Comparison of ENCODE assay signal across 9 mouse cellular contexts in genomic region chr16:38711245-38711644, GRCm38 (mm10). TPM values are rescaled to one million over a fixed set of nuclear protein-coding genes. Genes with fewer than 3 reads are reported as not detected.
DNase-seq lines count a peak whose midpoint lies in the region; ATAC-seq and TF ChIP-seq lines count a peak whose summit lies in the region.
"Had no signal": no experiment of that assay in that cellular context is flagged by ENCODE, and none has a peak within 500 bp of the region (broad histone marks: within the 10 kb centered on the region; RNA-seq: fewer than 3 reads in every experiment).

No protein-coding gene starts in this region.

- peaks cover 19% of the 10 kb centered on the region for H3K27me3 ChIP-seq in liver, postnatal 0 days (ENCODE audit: insufficient read depth, low read length)

- H3K27ac ChIP-seq in gastrocnemius, adult 2 months: peak overlapping the region; percentile 97
- H3K27ac ChIP-seq in liver, postnatal 0 days (ENCODE audit: low read depth): peak overlapping the region; percentile 76; the same call in 1 of the 2 replicates

- TF ChIP-seq EP300 in liver, postnatal 0 days (IDR thresholded peaks at IDR 0.05; ENCODE audit: low read depth): no peak

- H3K4me1 ChIP-seq in liver, postnatal 0 days (ENCODE audit: insufficient read depth): peaks cover 8% of the 10 kb centered on the region; the same call in 1 of the 2 replicates

- ATAC-seq in hematopoietic stem cell, adult 5-6 weeks (replicated peaks in 1 of 2; ENCODE audit: insufficient read depth in 1 of 2, low FRiP score in 2 of 2, low TSS enrichment in 1 of 2, low read depth in 1 of 2, poor library complexity in 2 of 2, severe bottlenecking in 2 of 2): peak; percentile 64 to 65; a peak in 3 of 4 replicates
- ATAC-seq in liver, postnatal 0 days: no peak
- no peak for ATAC-seq in frontal cortex, adult (ENCODE audit: low TSS enrichment)

- peak overlapping the region; percentile 90 for H3K4me3 ChIP-seq in gastrocnemius, adult 2 months
- H3K4me3 ChIP-seq in liver, postnatal 0 days (ENCODE audit: low read depth, low read length): peak overlapping the region; percentile 25

- no peak for TF ChIP-seq CTCF in gastrocnemius, adult 2 months (IDR thresholded peaks at IDR 0.05)
- TF ChIP-seq CTCF in liver, postnatal 0 days (IDR thresholded peaks at IDR 0.05; ENCODE audit: low read depth): no peak

- 23% methylated on average over 4 of the region's 4 CpGs for WGBS in liver, postnatal 0 days (ENCODE audit: insufficient replicate concordance)

- H3K9me3 ChIP-seq in liver, postnatal 0 days (ENCODE audit: low read length): no peaks in the 10 kb centered on the region

- peak; percentile 3 for DNase-seq in gastrocnemius, adult 2 months
- no peak for DNase-seq in gastrocnemius, postnatal 4 days (ENCODE audit: low spot score in 2 of 2)
- peak; percentile 35 for DNase-seq in 416B (ENCODE audit: low read depth)
- DNase-seq in liver, postnatal 0 days: no peak
- DNase-seq in T-cell, adult 2 months (ENCODE audit: low spot score): no peak
- DNase-seq in layer of hippocampus, adult 18-20 months (ENCODE audit: low spot score in 2 of 2): no peak
- DNase-seq: kidney, adult 8-10 months had no signal

- intact Hi-C loops in gastrocnemius, adult 2 months (cut with DNase I): no loop called here

- no peaks in the 10 kb centered on the region for H3K36me3 ChIP-seq in liver, postnatal 0 days (replicated peaks; ENCODE audit: insufficient read depth, low read length)

- no peak overlapping the region; the same call in 1 of the 2 replicates for H3K9ac ChIP-seq in liver, postnatal 0 days (replicated peaks)

- peak overlapping the region; percentile 79 for H3K4me2 ChIP-seq in liver, postnatal 0 days (ENCODE audit: low read depth, low read length)

RNA-seq across cellular contexts. Expression of gene Arhgap31, which starts 1.8 kb away (rescaled TPM):
- 10 to 100 TPM; 11.9 to 18.6 TPM for total RNA-seq in gastrocnemius, adult 2 months (2021)
- 10 to 100 TPM; 30.1 to 31.2 TPM for total RNA-seq in gastrocnemius, postnatal 4 days (2021)
- 4.7 and 5.4 TPM in 2 replicates for total RNA-seq in hematopoietic stem cell, adult 5-6 weeks (2017)
- 1.6 and 1.7 TPM in 2 replicates for polyA plus RNA-seq in liver, postnatal 0 days (2015; fragmentation: Nextera tagmentation; extraction: Ambion mirVana)
- 10 to 100 TPM; 18.0 to 19.5 TPM for total RNA-seq in layer of hippocampus, adult 18-20 months (2021)

RNA-seq across cellular contexts. Expression of gene B4galt4, which starts 30.8 kb away (rescaled TPM):
- 1 to 10 TPM; 3.3 to 7.0 TPM for total RNA-seq in gastrocnemius, adult 2 months (2021)
- total RNA-seq in gastrocnemius, postnatal 4 days (2021): 1 to 10 TPM; 6.8 to 8.5 TPM
- 29.8 and 37.3 TPM in 2 replicates for total RNA-seq in hematopoietic stem cell, adult 5-6 weeks (2017)
- polyA plus RNA-seq in liver, postnatal 0 days (2015; fragmentation: Nextera tagmentation; extraction: Ambion mirVana): 3.0 and 3.4 TPM in 2 replicates
- 10 to 100 TPM; 35.1 to 35.7 TPM for total RNA-seq in layer of hippocampus, adult 18-20 months (2021)

Comparison
In these comparisons a context has a peak if more than half of its experiments do, and no peak if none do; other contexts are left out.
1. DNase-seq: peak in gastrocnemius, adult 2 months (single experiment) and 416B (single experiment); none in gastrocnemius, postnatal 4 days (0 of 2), liver, postnatal 0 days (single experiment), T-cell, adult 2 months (single experiment) and layer of hippocampus, adult 18-20 months (0 of 2).
2. ATAC-seq: peak in hematopoietic stem cell, adult 5-6 weeks (2 of 2); none in liver, postnatal 0 days (single experiment) and frontal cortex, adult (single experiment).